Comparison of ENCODE assay signal across 8 mouse cellular contexts in the genomic region with DNA sequence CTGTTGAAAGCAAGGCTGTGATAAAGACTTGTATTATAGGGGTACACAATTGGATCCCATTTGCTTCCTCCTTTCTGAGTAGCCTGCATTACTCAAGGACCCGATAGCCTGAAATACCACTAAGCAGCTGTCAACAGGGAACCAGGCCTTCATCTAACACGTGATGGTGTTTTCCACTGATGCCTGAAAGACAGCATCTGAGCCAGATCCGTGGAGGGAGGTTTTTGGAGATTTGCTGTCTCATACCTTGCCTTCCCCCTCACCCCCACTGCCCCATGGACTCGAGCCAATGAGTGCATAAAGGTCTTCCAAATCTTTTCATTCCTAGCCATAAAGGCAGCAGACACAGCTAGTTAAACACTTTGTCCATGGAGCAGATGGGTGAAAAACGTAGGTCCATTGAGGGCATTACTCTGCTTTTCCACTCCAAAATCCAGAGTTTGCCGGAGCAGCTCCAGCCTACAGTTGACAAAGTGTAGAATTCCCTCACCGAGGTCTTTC. TPM values are rescaled to one million over a fixed set of nuclear protein-coding genes. Genes with fewer than 3 reads are reported as not detected.
DNase-seq lines count a peak whose midpoint lies in the region; ATAC-seq and TF ChIP-seq lines count a peak whose summit lies in the region.

No protein-coding gene starts in this region.

- no peaks in the 10 kb centered on the region for H3K27me3 ChIP-seq in liver, embryonic 11.5 days (replicated peaks; ENCODE audit: control insufficient read depth, insufficient read depth, low read length)
- no peaks in the 10 kb centered on the region for H3K27me3 ChIP-seq in liver, postnatal 0 days (ENCODE audit: insufficient read depth, low read length)
- H3K27me3 ChIP-seq in lung, postnatal 0 days (replicated peaks; ENCODE audit: insufficient read depth, low read length): no peaks in the 10 kb centered on the region

- H3K9ac ChIP-seq in liver, embryonic 11.5 days (ENCODE audit: low read depth, low read length): no peak overlapping the region
- H3K9ac ChIP-seq in liver, postnatal 0 days (replicated peaks): no peak overlapping the region
- H3K9ac ChIP-seq in lung, postnatal 0 days (replicated peaks; ENCODE audit: low read depth): no peak overlapping the region

- no peaks in the 10 kb centered on the region for H3K9me3 ChIP-seq in liver, embryonic 11.5 days (ENCODE audit: control insufficient read depth, low read length)
- H3K9me3 ChIP-seq in liver, postnatal 0 days (ENCODE audit: low read length): 0 out of 2 replicates have a peak, but pooled peaks cover 2% of the 10 kb centered on the region
- no peaks in the 10 kb centered on the region for H3K9me3 ChIP-seq in lung, postnatal 0 days (ENCODE audit: low read length)

- ATAC-seq in liver, embryonic 11.5 days (replicated peaks; ENCODE audit: low FRiP score): no peak
- no peak for ATAC-seq in liver, postnatal 0 days
- peak; percentile 22; the same call in 1 of the 2 replicates for ATAC-seq in common myeloid progenitor, adult 5-6 weeks (replicated peaks; ENCODE audit: low read depth, poor library complexity, severe bottlenecking)
- ATAC-seq in lung, postnatal 0 days: no peak

- H3K4me1 ChIP-seq in liver, embryonic 11.5 days (replicated peaks; ENCODE audit: control insufficient read depth, insufficient read depth, low read length): peaks cover 10% of the 10 kb centered on the region; the same call in 1 of the 2 replicates
- H3K4me1 ChIP-seq in liver, postnatal 0 days (ENCODE audit: insufficient read depth): peaks cover 25% of the 10 kb centered on the region
- peaks cover 10% of the 10 kb centered on the region; the same call in 1 of the 2 replicates for H3K4me1 ChIP-seq in lung, postnatal 0 days (ENCODE audit: insufficient read depth, low read depth, low read length)

- no peak for TF ChIP-seq EP300 in liver, postnatal 0 days (IDR thresholded peaks at IDR 0.05; ENCODE audit: low read depth)
- TF ChIP-seq EP300 in lung, postnatal 0 days (IDR thresholded peaks at IDR 0.05): no peak

- peak overlapping the region; percentile 75; the same call in 1 of the 2 replicates for H3K4me3 ChIP-seq in liver, embryonic 11.5 days (ENCODE audit: low read depth, low read length)
- H3K4me3 ChIP-seq in liver, postnatal 0 days (ENCODE audit: low read depth, low read length): no peak overlapping the region
- no peak overlapping the region for H3K4me3 ChIP-seq in lung, postnatal 0 days (ENCODE audit: low read depth, low read length)

- peak overlapping the region; percentile 79 for H3K4me2 ChIP-seq in liver, embryonic 11.5 days
- H3K4me2 ChIP-seq in liver, postnatal 0 days (ENCODE audit: low read depth, low read length): no peak overlapping the region; the same call in 1 of the 2 replicates
- H3K4me2 ChIP-seq in lung, postnatal 0 days (replicated peaks; ENCODE audit: low read depth, low read length): peak overlapping the region; percentile 70

- intact Hi-C loops in heart, postnatal 14 days (cut with DNase I): no loop called here
- intact Hi-C loops in left cerebral cortex, postnatal 36 days (cut with DNase I): no loop called here

- DNase-seq in liver, embryonic 11.5 days (ENCODE audit: low spot score): no peak
- DNase-seq in liver, postnatal 0 days: no peak
- DNase-seq in heart, postnatal 14 days: peak; percentile 23 to 27
- no peak for DNase-seq in lung, postnatal 0 days (ENCODE audit: low spot score)
- DNase-seq in embryo, embryonic 9.5 days (ENCODE audit: extremely low spot score): no peak
- no peak for DNase-seq in adrenal gland, adult 2 months
- no peak for DNase-seq in left cerebral cortex, postnatal 36 days (ENCODE audit: low spot score in 2 of 2)

- no peak for TF ChIP-seq CTCF in liver, postnatal 0 days (IDR thresholded peaks at IDR 0.05; ENCODE audit: low read depth)
- TF ChIP-seq CTCF in lung, postnatal 0 days (IDR thresholded peaks at IDR 0.05): no peak

- WGBS in liver, embryonic 11.5 days: 55% methylated on average over 7 of the region's 7 CpGs
- WGBS in liver, postnatal 0 days (ENCODE audit: insufficient replicate concordance): 56% methylated on average over 7 of the region's 7 CpGs
- 41% methylated on average over 7 of the region's 7 CpGs for WGBS in lung, postnatal 0 days

- no peak overlapping the region for H3K27ac ChIP-seq in liver, embryonic 11.5 days (ENCODE audit: low read depth, low read length)
- H3K27ac ChIP-seq in liver, postnatal 0 days (ENCODE audit: low read depth): no peak overlapping the region
- H3K27ac ChIP-seq in lung, postnatal 0 days (ENCODE audit: low read length): no peak overlapping the region

- H3K36me3 ChIP-seq in liver, embryonic 11.5 days (ENCODE audit: control insufficient read depth, insufficient read depth, low read length): no peaks in the 10 kb centered on the region
- H3K36me3 ChIP-seq in liver, postnatal 0 days (replicated peaks; ENCODE audit: insufficient read depth, low read length): no peaks in the 10 kb centered on the region
- no peaks in the 10 kb centered on the region for H3K36me3 ChIP-seq in lung, postnatal 0 days (ENCODE audit: insufficient read depth, low read length)

RNA-seq across cellular contexts. Expression of a gene that starts 0.8 kb away (rescaled TPM):
- polyA plus RNA-seq in liver, embryonic 11.5 days (2014; fragmentation: Nextera tagmentation; extraction: Ambion mirVana): 20.1 and 21.0 TPM in 2 replicates
- 15.4 and 15.6 TPM in 2 replicates for polyA plus RNA-seq in liver, postnatal 0 days (2015; fragmentation: Nextera tagmentation; extraction: Ambion mirVana)
- 12.3 and 12.7 TPM in 2 replicates for total RNA-seq in common myeloid progenitor, adult 5-6 weeks (2017)
- 10 to 100 TPM; 11.2 to 15.0 TPM for total RNA-seq in heart, postnatal 14 days (2021)
- polyA plus RNA-seq in lung, postnatal 0 days (2015; fragmentation: Nextera tagmentation; extraction: Ambion mirVana): 48.1 and 49.3 TPM in 2 replicates
- total RNA-seq in adrenal gland, adult 2 months (2021): 10 to 100 TPM; 25.5 to 30.4 TPM
- polyA plus RNA-seq in adrenal gland, adult 2 months (2012; rRNA removed): 280 and 358 TPM in 2 replicates
- total RNA-seq in left cerebral cortex, postnatal 36 days (2021): 10 to 100 TPM; 18.2 to 24.4 TPM

RNA-seq across cellular contexts. Expression of a gene that starts 44.5 kb away (rescaled TPM):
- polyA plus RNA-seq in liver, embryonic 11.5 days (2014; fragmentation: Nextera tagmentation; extraction: Ambion mirVana): 67.2 and 73.9 TPM in 2 replicates
- polyA plus RNA-seq in liver, postnatal 0 days (2015; fragmentation: Nextera tagmentation; extraction: Ambion mirVana): 20.9 and 25.6 TPM in 2 replicates
- 43.2 and 54.0 TPM in 2 replicates for total RNA-seq in common myeloid progenitor, adult 5-6 weeks (2017)
- total RNA-seq in heart, postnatal 14 days (2021): 10 to 100 TPM; 26.8 to 30.4 TPM
- 107 and 112 TPM in 2 replicates for polyA plus RNA-seq in lung, postnatal 0 days (2015; fragmentation: Nextera tagmentation; extraction: Ambion mirVana)
- total RNA-seq in adrenal gland, adult 2 months (2021): 10 to 100 TPM; 28.1 to 49.1 TPM
- 164 and 194 TPM in 2 replicates for polyA plus RNA-seq in adrenal gland, adult 2 months (2012; rRNA removed)
- 10 to 100 TPM; 31.1 to 39.5 TPM for total RNA-seq in left cerebral cortex, postnatal 36 days (2021)

Comparison
In these comparisons a context has a peak if more than half of its experiments do, and no peak if none do; other contexts are left out.
1. DNase-seq: peak in heart, postnatal 14 days (2 of 2); none in liver, embryonic 11.5 days (single experiment), liver, postnatal 0 days (single experiment), lung, postnatal 0 days (single experiment), embryo, embryonic 9.5 days (single experiment), adrenal gland, adult 2 months (single experiment) and left cerebral cortex, postnatal 36 days (0 of 2).